Mouse (Mus musculus): ENCODE measurements around the gene Gm1043.

DNA sequence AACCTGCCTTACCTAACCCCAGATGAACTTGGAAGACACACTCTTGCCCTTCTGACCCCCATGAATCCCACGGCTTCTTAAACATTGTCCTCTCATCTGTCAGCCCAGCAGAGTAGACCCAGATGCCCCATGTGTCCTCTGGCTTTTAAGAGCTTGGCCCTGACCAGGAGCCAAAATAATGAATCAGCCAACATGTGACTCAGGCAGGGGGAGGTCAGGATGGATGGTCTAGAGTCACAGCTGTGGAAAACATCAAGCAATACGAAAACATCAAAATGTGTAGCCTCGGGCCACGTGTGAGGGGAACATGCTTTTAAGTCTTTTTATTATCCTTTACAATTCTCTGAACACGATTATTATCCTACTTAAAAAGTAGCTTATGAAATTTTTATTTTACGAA, 178.6 kb downstream of the Gm1043 start:
- TF ChIP-seq CTCF (IDR thresholded peaks at IDR 0.05; ENCODE audit: insufficient read depth, low read length) (no peak), POLR2A (IDR thresholded peaks at IDR 0.05; ENCODE audit: borderline replicate concordance, extremely low read depth, low read depth, low read length) (no peak)

Data from lung, adult 2 months (tissue).